Mouse (Mus musculus) thymus, adult 18-20 months (tissue): Measurements from ENCODE around the gene Renbp.

Experiments used
- DNase-seq, 2 experiments: peaks; one replicate each; pipeline ENCODE4 v3.0.0; 2022; ENCODE audit warnings: mixed read lengths in 2 of 2

Renbp gene

GRCm38 (mm10) chrX:73918631-73919030 lies 12.0 kb downstream of the Renbp start:
- no peak for DNase-seq

- DNase-seq, result no peak
Measured at GRCm38 (mm10) chrX:73916945-73917344, 13.7 kb downstream of the Renbp start.

GRCm38 (mm10) chrX:73914827-73915703 lies 15.6 kb downstream of the Renbp start:
- DNase-seq, result peak; percentile 89 to 92

- DNase-seq, result peak; percentile 56 to 79
Measured at GRCm38 (mm10) chrX:73911588-73911987, 19.1 kb downstream of the Renbp start.

- DNase-seq, result peak; percentile 72 to 80
Measured at GRCm38 (mm10) chrX:73911156-73911555, 19.5 kb downstream of the Renbp start.

GRCm38 (mm10) chrX:73910451-73910850 lies 20.2 kb downstream of the Renbp start:
- no peak for DNase-seq

GRCm38 (mm10) chrX:73910049-73910448 lies 20.6 kb downstream of the Renbp start:
- DNase-seq, result no peak

GRCm38 (mm10) chrX:73897959-73898358 lies 32.7 kb downstream of the Renbp start:
- no peak for DNase-seq

- peak in 1 of 2 experiments; percentile 18 for DNase-seq
Measured at GRCm38 (mm10) chrX:73895719-73896118, 34.9 kb downstream of the Renbp start, which contains the start of gene L1cam. Gene L1cam, minus strand, starts transcription at chrX:73896105.

- DNase-seq, result no peak
Measured at GRCm38 (mm10) chrX:73892833-73893232, 37.8 kb downstream of the Renbp start.

- DNase-seq, result no peak
Measured at GRCm38 (mm10) chrX:73891551-73892152, 39.0 kb downstream of the Renbp start, which contains the start of gene Avpr2. Gene Avpr2, plus strand, starts transcription at chrX:73892102.

GRCm38 (mm10) chrX:73881463-73881862 lies 49.2 kb downstream of the Renbp start:
- DNase-seq, result no peak

GRCm38 (mm10) chrX:73881036-73881427 lies 49.6 kb downstream of the Renbp start:
- no peak for DNase-seq

GRCm38 (mm10) chrX:73880194-73881035 lies 50.2 kb downstream of the Renbp start:
- DNase-seq, result peak; percentile 31

- DNase-seq, result no peak
Measured at GRCm38 (mm10) chrX:73877014-73877413, 53.6 kb downstream of the Renbp start.

GRCm38 (mm10) chrX:73875881-73876280 lies 54.8 kb downstream of the Renbp start:
- no peak for DNase-seq
